Mouse (Mus musculus) forebrain, embryonic 14.5 days (tissue): Measurements from ENCODE around the gene Ptges. TPM values are rescaled to one million over a fixed set of nuclear protein-coding genes. Genes with fewer than 3 reads are reported as not detected.
A peak's percentile ranks its signal among the peaks of the same experiment; 100 is the strongest.

ENCODE experiments used
- ATAC-seq: fragments of 200-750 bp; cut with Nextera tagmentation; 2 replicates; pipeline ENCODE4 v1.8.0; 2017; ENCODE audit warnings: mild to moderate bottlenecking, moderate library complexity
- DNase-seq: peaks from one replicate; pipeline ENCODE4 v3.0.0-alpha.2; 2015; ENCODE audit warnings: low spot score
- H3K27ac ChIP-seq: fragments of 300-500 bp; sonication (generic); 2 replicates; pipeline ENCODE4 v1.5.1; 2014; ENCODE audit warnings: low read depth, mild to moderate bottlenecking, control low read depth, low read length, moderate library complexity
- H3K27me3 ChIP-seq: fragments of 300-500 bp; sonication (generic); replicated peaks from 2 replicates; pipeline ENCODE4 v1.6.1; 2014; ENCODE audit warnings: low read length, control low read depth, mixed read lengths; ENCODE audit not compliant: control insufficient read depth, insufficient read depth
- H3K36me3 ChIP-seq: fragments of 300-500 bp; sonication (generic); 2 replicates; pipeline ENCODE4 v1.6.1; 2014; ENCODE audit warnings: low read length, control low read depth; ENCODE audit not compliant: control insufficient read depth, insufficient read depth
- H3K4me1 ChIP-seq: fragments of 300-500 bp; sonication (generic); 2 replicates; pipeline ENCODE4 v1.6.1; 2014; ENCODE audit warnings: antibody characterized with exemption, low read length, control low read depth; ENCODE audit not compliant: control insufficient read depth, insufficient read depth
- H3K4me2 ChIP-seq: fragments of 300-500 bp; sonication (generic); 2 replicates; pipeline ENCODE4 v1.6.1; 2014; ENCODE audit warnings: mild to moderate bottlenecking, control low read depth, low read length
- H3K4me3 ChIP-seq: fragments of 300-500 bp; sonication (generic); 2 replicates; pipeline ENCODE4 v1.5.1; 2014; ENCODE audit warnings: low read depth, low read length, control low read depth
- H3K9ac ChIP-seq: fragments of 300-500 bp; sonication (generic); 2 replicates; pipeline ENCODE4 v1.6.1; 2014; ENCODE audit warnings: mild to moderate bottlenecking, low read length, control low read depth, moderate library complexity
- H3K9me3 ChIP-seq: fragments of 300-500 bp; sonication (generic); replicated peaks from 2 replicates; pipeline ENCODE4 v1.6.1; 2016; ENCODE audit warnings: low read length, control low read depth, mixed read lengths; ENCODE audit not compliant: control insufficient read depth
- WGBS: fragments of 180-500 bp; shearing (Covaris S2); extraction: QIAGEN DNeasy Blood & Tissue Kit; methylation state at CpG from one replicate; pipeline ENCODE4 v1.1.7; 2014; 5-methylcytosine and 5-hydroxymethylcytosine counted together
- polyA plus RNA-seq: library from polyadenylated mRNA; unstranded; fragments of >200 nt; fragmentation: Nextera tagmentation; extraction: Ambion mirVana; gene quantifications from 2 replicates; pipeline ENCODE4 v1.2.1, GENCODE M21; 2014

The Ptges gene
- polyA plus RNA-seq, 1 experiment from 2014 or later: 2.6 TPM

GRCm38 (mm10) chr2:30912291-30912773 lies 17.3 kb downstream of the Ptges start:
- Histone ChIP-seq H3K36me3 (no peaks in the 10 kb centered on the region), H3K27me3 (no peaks in the 10 kb centered on the region), H3K9ac (no peak overlapping the region), H3K4me1 (no peaks in the 10 kb centered on the region), H3K9me3 (no peaks in the 10 kb centered on the region), H3K4me3 (no peak overlapping the region), H3K27ac (no peak overlapping the region), H3K4me2 (no peak overlapping the region)
- DNase-seq (no peak), ATAC-seq (no peak)
- 69% methylated on average over 4 of the region's 4 CpGs for WGBS

DNA sequence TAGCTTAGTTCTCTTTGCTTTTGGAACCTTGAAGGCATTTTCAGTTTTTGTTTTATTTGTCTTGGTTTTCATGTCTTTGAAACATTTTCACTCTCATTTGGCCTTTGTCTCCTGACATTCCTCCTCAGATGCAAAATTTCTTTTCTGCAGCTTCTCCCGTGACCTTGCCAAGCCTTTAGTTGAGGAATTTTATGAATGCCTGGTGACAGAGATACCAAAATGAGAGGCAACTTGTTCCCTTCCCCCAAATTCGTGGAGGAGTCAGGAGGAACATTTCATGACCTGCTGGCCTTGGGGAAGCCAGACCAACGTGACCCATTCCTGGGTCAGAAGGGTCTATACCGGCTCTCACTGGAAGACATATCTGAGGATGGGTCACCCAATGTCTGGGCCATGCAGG lies 23.0 kb downstream of the Ptges start:
- no peaks in the 10 kb centered on the region; the same call in 1 of the 2 replicates for H3K27me3 ChIP-seq
- DNase-seq (no peak), ATAC-seq (no peak)
- H3K9me3 ChIP-seq: no peaks in the 10 kb centered on the region
- no peak overlapping the region for H3K4me3 ChIP-seq
- 89% methylated on average over 4 of the region's 4 CpGs for WGBS
- H3K9ac ChIP-seq: no peak overlapping the region
- H3K4me1 ChIP-seq: peaks cover 3% of the 10 kb centered on the region; the same call in 1 of the 2 replicates
- H3K27ac ChIP-seq: no peak overlapping the region
- no peak overlapping the region for H3K4me2 ChIP-seq
- H3K36me3 ChIP-seq: no peaks in the 10 kb centered on the region

- no peak overlapping the region for H3K9ac ChIP-seq
- no peak overlapping the region for H3K4me2 ChIP-seq
- H3K9me3 ChIP-seq: no peaks in the 10 kb centered on the region
- no peak overlapping the region for H3K27ac ChIP-seq
- H3K36me3 ChIP-seq: no peaks in the 10 kb centered on the region
- WGBS: 85% methylated on average over 8 of the region's 8 CpGs
- no peak overlapping the region for H3K4me3 ChIP-seq
- H3K27me3 ChIP-seq: no peaks in the 10 kb centered on the region; the same call in 1 of the 2 replicates
- ATAC-seq (no peak), DNase-seq (no peak)
- peaks cover 3% of the 10 kb centered on the region; the same call in 1 of the 2 replicates for H3K4me1 ChIP-seq
Measured at GRCm38 (mm10) chr2:30905906-30906305, 23.8 kb downstream of the Ptges start.

DNA sequence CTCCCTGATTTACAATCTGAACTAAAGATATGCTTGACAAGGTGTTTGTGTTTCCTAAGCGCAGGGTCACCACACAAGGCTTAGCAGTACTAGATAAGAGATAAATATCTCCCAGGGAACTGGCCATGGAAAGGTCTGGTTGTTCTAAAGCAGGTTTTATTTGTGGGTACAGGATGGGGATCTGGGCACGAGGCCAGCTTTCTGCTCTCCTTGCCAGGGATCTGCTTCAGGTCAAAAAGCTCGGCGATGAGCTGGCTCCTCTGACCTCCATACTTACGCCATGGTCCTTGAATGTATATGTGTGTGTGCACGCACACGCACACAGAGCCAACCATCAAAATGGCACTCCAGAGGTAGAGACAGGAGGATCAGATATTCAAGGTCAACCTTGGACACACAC lies 24.7 kb downstream of the Ptges start:
- no peaks in the 10 kb centered on the region; the same call in 1 of the 2 replicates for H3K27me3 ChIP-seq
- H3K36me3 ChIP-seq: no peaks in the 10 kb centered on the region
- 82% methylated on average over 7 of the region's 7 CpGs for WGBS
- ATAC-seq (no peak), DNase-seq (no peak)
- no peak overlapping the region for H3K9ac ChIP-seq
- H3K27ac ChIP-seq: no peak overlapping the region
- peaks cover 3% of the 10 kb centered on the region; the same call in 1 of the 2 replicates for H3K4me1 ChIP-seq
- H3K4me3 ChIP-seq: no peak overlapping the region
- no peak overlapping the region for H3K4me2 ChIP-seq
- H3K9me3 ChIP-seq: no peaks in the 10 kb centered on the region

DNA sequence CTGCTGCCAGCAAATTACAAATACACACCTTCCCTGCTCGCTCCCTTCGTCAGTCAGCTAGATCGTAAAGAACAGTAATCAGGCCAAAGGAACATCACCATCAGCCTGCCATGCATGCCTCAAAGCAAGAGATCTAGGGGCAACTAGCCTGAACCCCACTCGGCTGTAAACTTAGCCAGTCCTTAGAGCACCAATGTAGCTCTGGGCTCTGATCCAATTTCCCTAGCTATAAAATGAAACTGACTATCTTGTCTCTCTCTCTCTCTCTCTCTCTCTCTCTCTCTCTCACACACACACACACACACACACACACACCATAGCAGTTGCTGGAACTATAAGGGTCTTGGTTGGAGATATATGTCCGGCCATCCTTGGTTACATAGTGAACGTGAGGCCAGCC lies 25.4 kb downstream of the Ptges start:
- H3K9me3 ChIP-seq: no peaks in the 10 kb centered on the region
- H3K4me2 ChIP-seq: no peak overlapping the region
- no peaks in the 10 kb centered on the region for H3K36me3 ChIP-seq
- 87% methylated on average over 6 of the region's 6 CpGs for WGBS
- H3K4me3 ChIP-seq: no peak overlapping the region
- H3K9ac ChIP-seq: no peak overlapping the region
- H3K27ac ChIP-seq: no peak overlapping the region
- no peaks in the 10 kb centered on the region; the same call in 1 of the 2 replicates for H3K27me3 ChIP-seq
- DNase-seq (no peak), ATAC-seq (no peak)
- peaks cover 3% of the 10 kb centered on the region; the same call in 1 of the 2 replicates for H3K4me1 ChIP-seq

GRCm38 (mm10) chr2:30902726-30903722 lies 26.6 kb downstream of the Ptges start:
- WGBS: 12% methylated on average over 36 of the region's 37 CpGs
- peak overlapping the region; percentile 54 for H3K9ac ChIP-seq
- H3K9me3 ChIP-seq: no peaks in the 10 kb centered on the region
- DNase-seq: peak; percentile 27
- H3K4me2 ChIP-seq: peak overlapping the region; percentile 54
- H3K4me3 ChIP-seq: peak overlapping the region; percentile 26
- H3K36me3 ChIP-seq: no peaks in the 10 kb centered on the region
- no peaks in the 10 kb centered on the region; the same call in 1 of the 2 replicates for H3K27me3 ChIP-seq
- peak; percentile 44; the same call in 1 of the 2 replicates for ATAC-seq
- peaks cover 3% of the 10 kb centered on the region; the same call in 1 of the 2 replicates for H3K4me1 ChIP-seq
- H3K27ac ChIP-seq: no peak overlapping the region

GRCm38 (mm10) chr2:30902256-30902655 lies 27.4 kb downstream of the Ptges start:
- no peaks in the 10 kb centered on the region for H3K9me3 ChIP-seq
- no peak for DNase-seq
- peak overlapping the region; percentile 54; the same call in 1 of the 2 replicates for H3K4me2 ChIP-seq
- peak overlapping the region; percentile 54; the same call in 1 of the 2 replicates for H3K9ac ChIP-seq
- no peaks in the 10 kb centered on the region for H3K36me3 ChIP-seq
- no peak for ATAC-seq
- 0 out of 2 replicates have a peak overlapping the region, but pooled peaks have one; percentile 26 for H3K4me3 ChIP-seq
- H3K4me1 ChIP-seq: peaks cover 3% of the 10 kb centered on the region; the same call in 1 of the 2 replicates
- no peak overlapping the region for H3K27ac ChIP-seq
- no peaks in the 10 kb centered on the region; the same call in 1 of the 2 replicates for H3K27me3 ChIP-seq
- WGBS: 37% methylated on average over 8 of the region's 8 CpGs

GRCm38 (mm10) chr2:30901646-30902160 lies 28.0 kb downstream of the Ptges start:
- DNase-seq (no peak), ATAC-seq (no peak)
- H3K4me2 ChIP-seq: no peak overlapping the region
- no peak overlapping the region for H3K9ac ChIP-seq
- no peak overlapping the region for H3K4me3 ChIP-seq
- H3K36me3 ChIP-seq: no peaks in the 10 kb centered on the region
- no peaks in the 10 kb centered on the region for H3K9me3 ChIP-seq
- H3K4me1 ChIP-seq: peaks cover 3% of the 10 kb centered on the region; the same call in 1 of the 2 replicates
- H3K27ac ChIP-seq: no peak overlapping the region
- no peaks in the 10 kb centered on the region; the same call in 1 of the 2 replicates for H3K27me3 ChIP-seq
- WGBS: 66% methylated on average over 6 of the region's 6 CpGs
